Mouse (Mus musculus): ENCODE measurements around the gene Myo18a. TPM values are rescaled to one million over a fixed set of nuclear protein-coding genes. Genes with fewer than 3 reads are reported as not detected.

The Myo18a gene
- total and polyA plus RNA-seq, 2 experiments from 2014 or later: 35.0 to 82.0 TPM

GRCm38 (mm10) chr11:77787707-77788106 lies 24.7 kb downstream of the Myo18a start, which contains the start of gene Gm10277:
Gm10277 (minus strand) TSS chr11:77787747.
- Histone ChIP-seq H3K27ac (ENCODE audit: low read depth, low read length) (no peak within 1 kb of the TSS), H3K4me2 (ENCODE audit: low read depth, low read length, poor library complexity, severe bottlenecking) (no peak within 1 kb of the TSS), H3K36me3 (ENCODE audit: insufficient read depth, low read length) (no peaks in the 10 kb centered on the region), H3K4me3 (ENCODE audit: low read depth, low read length) (no peak within 1 kb of the TSS), H3K9ac (replicated peaks; ENCODE audit: low read length, poor library complexity, severe bottlenecking) (no peak within 1 kb of the TSS), H3K9me3 (ENCODE audit: low read length) (no peaks in the 10 kb centered on the region), H3K27me3 (ENCODE audit: insufficient read depth, low read length) (no peaks in the 10 kb centered on the region), H3K4me1 (ENCODE audit: insufficient read depth, low read length) (peaks cover 11% of the 10 kb centered on the region; the same call in 1 of the 2 replicates)
- no peak for TF ChIP-seq CTCF (IDR thresholded peaks at IDR 0.05)
- WGBS: 88% methylated on average over 5 of the region's 5 CpGs
- ATAC-seq (ENCODE audit: low FRiP score): no peak
- no peak for DNase-seq (ENCODE audit: low spot score)

- H3K9me3 ChIP-seq (ENCODE audit: low read length): no peaks in the 10 kb centered on the region
- peaks cover 5% of the 10 kb centered on the region; the same call in 1 of the 2 replicates for H3K4me1 ChIP-seq (ENCODE audit: insufficient read depth, low read length)
- ATAC-seq (ENCODE audit: low FRiP score) (no peak), DNase-seq (ENCODE audit: low spot score) (no peak)
- no peaks in the 10 kb centered on the region for H3K36me3 ChIP-seq (ENCODE audit: insufficient read depth, low read length)
- TF ChIP-seq CTCF (IDR thresholded peaks at IDR 0.05): no peak
- WGBS: 92% methylated on average over 5 of the region's 5 CpGs
- no peak overlapping the region for H3K9ac ChIP-seq (replicated peaks; ENCODE audit: low read length, poor library complexity, severe bottlenecking)
- no peak overlapping the region for H3K4me2 ChIP-seq (ENCODE audit: low read depth, low read length, poor library complexity, severe bottlenecking)
- no peaks in the 10 kb centered on the region for H3K27me3 ChIP-seq (ENCODE audit: insufficient read depth, low read length)
- H3K27ac ChIP-seq (ENCODE audit: low read depth, low read length): no peak overlapping the region
- no peak overlapping the region for H3K4me3 ChIP-seq (ENCODE audit: low read depth, low read length)
Measured at GRCm38 (mm10) chr11:77789512-77789911, 26.5 kb downstream of the Myo18a start.

DNA sequence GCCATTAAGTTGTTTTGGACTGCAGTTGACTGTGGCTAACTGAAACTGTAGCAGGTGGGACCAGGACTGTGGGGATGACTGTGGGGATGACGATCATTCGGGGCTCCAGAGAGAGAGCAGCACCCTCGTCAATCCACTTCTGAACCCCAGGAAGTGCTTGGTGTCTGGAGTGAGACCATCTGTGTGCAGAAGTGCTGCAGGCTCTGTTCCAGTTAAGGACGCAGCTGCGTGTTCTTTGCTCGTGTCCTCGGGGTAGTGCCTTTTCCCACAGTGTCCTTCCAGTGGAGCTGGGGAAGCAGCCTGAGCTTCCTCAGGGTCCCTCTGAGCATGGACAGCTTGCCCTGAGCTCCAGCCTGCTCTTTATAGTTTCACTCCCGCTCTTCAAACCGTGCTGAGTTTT lies 27.2 kb downstream of the Myo18a start:
- 37% methylated on average over 9 of the region's 9 CpGs for WGBS

GRCm38 (mm10) chr11:77791241-77791727 lies 28.2 kb downstream of the Myo18a start:
- Histone ChIP-seq H3K4me1 (ENCODE audit: insufficient read depth, low read length) (no peaks in the 10 kb centered on the region; the same call in 1 of the 2 replicates), H3K27ac (ENCODE audit: low read depth, low read length) (peak overlapping the region; percentile 4; the same call in 1 of the 2 replicates), H3K9ac (replicated peaks; ENCODE audit: low read length, poor library complexity, severe bottlenecking) (no peak overlapping the region), H3K27me3 (ENCODE audit: insufficient read depth, low read length) (no peaks in the 10 kb centered on the region), H3K4me2 (ENCODE audit: low read depth, low read length, poor library complexity, severe bottlenecking) (no peak overlapping the region), H3K36me3 (ENCODE audit: insufficient read depth, low read length) (no peaks in the 10 kb centered on the region), H3K9me3 (ENCODE audit: low read length) (no peaks in the 10 kb centered on the region), H3K4me3 (ENCODE audit: low read depth, low read length) (no peak overlapping the region)
- 30% methylated on average over 8 of the region's 8 CpGs for WGBS
- peak; percentile 37 for DNase-seq (ENCODE audit: low spot score)
- no peak for TF ChIP-seq CTCF (IDR thresholded peaks at IDR 0.05)
- ATAC-seq (ENCODE audit: low FRiP score): 0 out of 2 replicates have a peak, but pooled peaks have one; percentile 39

More for the DNA sequence above, 27.2 kb downstream of the Myo18a start:
- no peak for TF ChIP-seq CTCF (IDR thresholded peaks at IDR 0.05)
- Histone ChIP-seq H3K27me3 (ENCODE audit: insufficient read depth, low read length) (no peaks in the 10 kb centered on the region), H3K9ac (replicated peaks; ENCODE audit: low read length, poor library complexity, severe bottlenecking) (no peak overlapping the region), H3K9me3 (ENCODE audit: low read length) (no peaks in the 10 kb centered on the region), H3K27ac (ENCODE audit: low read depth, low read length) (peak overlapping the region; percentile 38; the same call in 1 of the 2 replicates), H3K4me2 (ENCODE audit: low read depth, low read length, poor library complexity, severe bottlenecking) (no peak overlapping the region), H3K4me1 (ENCODE audit: insufficient read depth, low read length) (peaks cover 3% of the 10 kb centered on the region; the same call in 1 of the 2 replicates), H3K36me3 (ENCODE audit: insufficient read depth, low read length) (no peaks in the 10 kb centered on the region), H3K4me3 (ENCODE audit: low read depth, low read length) (no peak overlapping the region)
- no peak for ATAC-seq (ENCODE audit: low FRiP score)
- DNase-seq (ENCODE audit: low spot score): no peak

GRCm38 (mm10) chr11:77791752-77792565 lies 28.9 kb downstream of the Myo18a start:
- H3K27ac ChIP-seq (ENCODE audit: low read depth, low read length): peak overlapping the region; percentile 4; the same call in 1 of the 2 replicates
- no peak for ATAC-seq (ENCODE audit: low FRiP score)
- no peak overlapping the region for H3K9ac ChIP-seq (replicated peaks; ENCODE audit: low read length, poor library complexity, severe bottlenecking)
- H3K4me2 ChIP-seq (ENCODE audit: low read depth, low read length, poor library complexity, severe bottlenecking): no peak overlapping the region
- H3K4me1 ChIP-seq (ENCODE audit: insufficient read depth, low read length): no peaks in the 10 kb centered on the region; the same call in 1 of the 2 replicates
- TF ChIP-seq CTCF (IDR thresholded peaks at IDR 0.05): no peak
- no peaks in the 10 kb centered on the region for H3K27me3 ChIP-seq (ENCODE audit: insufficient read depth, low read length)
- WGBS: 51% methylated on average over 12 of the region's 12 CpGs
- peak; percentile 44 for DNase-seq (ENCODE audit: low spot score)
- no peaks in the 10 kb centered on the region for H3K36me3 ChIP-seq (ENCODE audit: insufficient read depth, low read length)
- H3K9me3 ChIP-seq (ENCODE audit: low read length): no peaks in the 10 kb centered on the region
- no peak overlapping the region for H3K4me3 ChIP-seq (ENCODE audit: low read depth, low read length)

DNA sequence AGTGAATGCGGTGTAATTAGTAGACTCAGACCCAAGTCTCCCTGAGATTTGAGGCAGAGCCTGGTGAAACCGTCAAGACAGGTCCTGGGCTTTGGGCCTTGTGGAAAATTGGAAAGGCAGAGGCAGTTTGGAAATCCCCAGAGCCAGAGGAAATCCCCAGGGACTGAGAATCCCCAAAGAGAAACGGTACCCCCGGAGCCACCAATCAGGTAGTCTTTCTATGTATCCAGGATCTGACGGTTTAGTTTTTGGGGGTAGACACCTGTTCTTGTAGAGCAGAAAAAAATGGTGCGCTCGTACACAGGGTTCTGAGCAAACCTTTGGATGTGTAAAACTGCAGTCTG lies 29.5 kb downstream of the Myo18a start:
- TF ChIP-seq CTCF (IDR thresholded peaks at IDR 0.05): no peak
- Histone ChIP-seq H3K4me1 (ENCODE audit: insufficient read depth, low read length) (no peaks in the 10 kb centered on the region; the same call in 1 of the 2 replicates), H3K27me3 (ENCODE audit: insufficient read depth, low read length) (no peaks in the 10 kb centered on the region), H3K9ac (replicated peaks; ENCODE audit: low read length, poor library complexity, severe bottlenecking) (no peak overlapping the region), H3K9me3 (ENCODE audit: low read length) (no peaks in the 10 kb centered on the region), H3K27ac (ENCODE audit: low read depth, low read length) (peak overlapping the region; percentile 4; the same call in 1 of the 2 replicates), H3K36me3 (ENCODE audit: insufficient read depth, low read length) (no peaks in the 10 kb centered on the region), H3K4me3 (ENCODE audit: low read depth, low read length) (no peak overlapping the region), H3K4me2 (ENCODE audit: low read depth, low read length, poor library complexity, severe bottlenecking) (peak overlapping the region; percentile 68; the same call in 1 of the 2 replicates)
- ATAC-seq (ENCODE audit: low FRiP score): no peak
- 59% methylated on average over 7 of the region's 7 CpGs for WGBS
- DNase-seq (ENCODE audit: low spot score): no peak
